In the genomic region with DNA sequence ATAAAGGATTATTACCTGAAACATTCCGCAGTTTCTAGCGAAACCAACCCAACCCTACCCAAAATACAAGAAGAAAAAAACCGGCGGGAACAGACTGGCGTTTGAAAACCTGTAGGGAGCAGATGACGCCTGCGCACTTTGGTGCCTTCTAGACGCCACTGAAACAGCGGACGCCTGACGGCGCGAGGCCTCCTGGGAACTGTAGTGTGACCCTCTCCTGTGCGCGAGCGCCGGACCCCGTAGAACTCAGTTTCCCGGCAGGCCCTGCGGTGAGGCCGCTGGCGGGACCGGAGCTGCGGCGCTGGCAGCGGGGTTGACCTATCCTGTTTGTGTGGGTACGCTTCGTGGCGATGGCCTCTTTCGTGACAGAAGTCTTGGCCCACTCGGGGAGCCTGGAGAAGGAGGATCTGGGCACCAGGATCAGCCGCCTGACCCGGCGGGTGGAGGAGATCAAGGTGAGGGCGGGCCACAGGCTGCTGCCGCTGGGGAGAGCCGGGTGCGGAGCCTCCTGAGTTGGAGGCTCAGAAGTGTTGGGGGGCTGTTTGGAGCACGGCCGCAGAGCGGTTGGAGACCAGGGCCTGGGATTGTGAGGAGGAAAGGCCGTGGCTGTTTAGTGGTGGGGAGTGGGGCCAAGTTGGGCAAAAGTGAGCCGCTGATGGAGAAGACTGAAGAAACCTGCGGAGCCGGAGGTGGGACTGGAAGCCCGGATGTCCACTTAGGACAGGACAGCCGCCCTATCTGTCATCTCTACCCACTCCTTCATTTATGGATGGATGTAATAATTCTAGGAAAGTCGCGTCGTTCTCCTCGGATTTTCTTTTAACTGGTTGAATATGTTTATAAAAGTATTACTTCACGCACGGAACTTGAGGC, we compare ENCODE assay signal across 8 mouse cellular contexts. TPM values are rescaled to one million over a fixed set of nuclear protein-coding genes. Genes with fewer than 3 reads are reported as not detected.
DNase-seq lines count a peak whose midpoint lies in the region; ATAC-seq and TF ChIP-seq lines count a peak whose summit lies in the region.

A gene (plus strand): TSS at position 281 of the 873 bp plus-strand sequence.

- peak; percentile 74 for TF ChIP-seq POLR2A in heart, adult 2 months (IDR thresholded peaks at IDR 0.05; ENCODE audit: insufficient read depth, low read depth, low read length)

- TF ChIP-seq CTCF in heart, adult 2 months (IDR thresholded peaks at IDR 0.05) = 0 out of 2 replicates have a peak, but pooled peaks have one; percentile 9

- H3K36me3 ChIP-seq in embryonic facial prominence, embryonic 14.5 days (ENCODE audit: control insufficient read depth, insufficient read depth, low read length) = peaks cover 21% of the 10 kb centered on the region
- H3K36me3 ChIP-seq in heart, adult 2 months (ENCODE audit: control insufficient read depth, insufficient read depth, low read length) = peaks cover 2% of the 10 kb centered on the region; the same call in 1 of the 2 replicates
- H3K36me3 ChIP-seq in limb, embryonic 13.5 days = peaks cover 18% of the 10 kb centered on the region
- peaks cover 3% of the 10 kb centered on the region; the same call in 1 of the 2 replicates for H3K36me3 ChIP-seq in midbrain, embryonic 16.5 days (ENCODE audit: control insufficient read depth, insufficient read depth, low read length)

- H3K9ac ChIP-seq in embryonic facial prominence, embryonic 14.5 days (ENCODE audit: low read depth, low read length) = peak within 1 kb of the TSS; percentile 89
- peak within 1 kb of the TSS; percentile 91 for H3K9ac ChIP-seq in heart, adult 2 months (ENCODE audit: low read depth, low read length)
- peak within 1 kb of the TSS; percentile 89 for H3K9ac ChIP-seq in limb, embryonic 13.5 days
- H3K9ac ChIP-seq in midbrain, embryonic 16.5 days (ENCODE audit: low read depth, low read length) = peak within 1 kb of the TSS; percentile 85

- TF ChIP-seq EP300 in heart, adult 2 months (IDR thresholded peaks at IDR 0.05; ENCODE audit: insufficient read depth, low read depth, low read length) = no peak

- H3K27me3 ChIP-seq in embryonic facial prominence, embryonic 14.5 days (replicated peaks; ENCODE audit: control insufficient read depth, insufficient read depth, low read length) = no peaks in the 10 kb centered on the region
- H3K27me3 ChIP-seq in heart, adult 2 months (ENCODE audit: control insufficient read depth, insufficient read depth, low read length) = no peaks in the 10 kb centered on the region
- no peaks in the 10 kb centered on the region for H3K27me3 ChIP-seq in limb, embryonic 13.5 days
- no peaks in the 10 kb centered on the region for H3K27me3 ChIP-seq in midbrain, embryonic 16.5 days (ENCODE audit: control insufficient read depth, insufficient read depth, low read depth, low read length)

- under 1% methylated on average over 47 of the region's 53 CpGs for WGBS in embryonic facial prominence, embryonic 14.5 days
- under 1% methylated on average over 53 of the region's 53 CpGs for WGBS in heart, adult 2 months
- WGBS in limb, embryonic 13.5 days = under 1% methylated on average over 53 of the region's 53 CpGs
- WGBS in midbrain, embryonic 16.5 days = under 1% methylated on average over 53 of the region's 53 CpGs

- intact Hi-C loops in heart, adult 2 months (cut with DNase I) = loop anchor here (10.0 kb wide), 1 partner anchor 411 kb away; no protein-coding TSS in a partner anchor

- peaks cover 8% of the 10 kb centered on the region for H3K4me1 ChIP-seq in embryonic facial prominence, embryonic 14.5 days (ENCODE audit: control insufficient read depth, insufficient read depth, low read length)
- H3K4me1 ChIP-seq in heart, adult 2 months (ENCODE audit: control insufficient read depth, insufficient read depth, low read length) = peaks cover 3% of the 10 kb centered on the region
- H3K4me1 ChIP-seq in limb, embryonic 13.5 days = peaks cover 8% of the 10 kb centered on the region
- peaks cover 14% of the 10 kb centered on the region for H3K4me1 ChIP-seq in midbrain, embryonic 16.5 days (ENCODE audit: control insufficient read depth, insufficient read depth, low read length)

- peak; percentile 99 for ATAC-seq in embryonic facial prominence, embryonic 14.5 days (ENCODE audit: low read depth)
- peak; percentile 99 for ATAC-seq in limb, embryonic 13.5 days (ENCODE audit: low FRiP score, low read depth)
- peak; percentile 99 for ATAC-seq in midbrain, embryonic 16.5 days

- no peaks in the 10 kb centered on the region for H3K9me3 ChIP-seq in embryonic facial prominence, embryonic 14.5 days (ENCODE audit: control insufficient read depth, low read length)
- H3K9me3 ChIP-seq in limb, embryonic 13.5 days = no peaks in the 10 kb centered on the region
- no peaks in the 10 kb centered on the region for H3K9me3 ChIP-seq in midbrain, embryonic 16.5 days (replicated peaks; ENCODE audit: control insufficient read depth, low read length, poor library complexity, severe bottlenecking)

- H3K4me2 ChIP-seq in embryonic facial prominence, embryonic 14.5 days (ENCODE audit: low read depth, low read length) = peak within 1 kb of the TSS; percentile 68
- peak within 1 kb of the TSS; percentile 70 for H3K4me2 ChIP-seq in limb, embryonic 13.5 days (replicated peaks)
- H3K4me2 ChIP-seq in midbrain, embryonic 16.5 days (ENCODE audit: low read length) = peak within 1 kb of the TSS; percentile 76

- peak within 1 kb of the TSS; percentile 91 for H3K4me3 ChIP-seq in embryonic facial prominence, embryonic 14.5 days (ENCODE audit: low read depth, low read length)
- peak within 1 kb of the TSS; percentile 68 for H3K4me3 ChIP-seq in heart, adult 2 months
- H3K4me3 ChIP-seq in limb, embryonic 13.5 days = peak within 1 kb of the TSS; percentile 84
- H3K4me3 ChIP-seq in midbrain, embryonic 16.5 days (ENCODE audit: low read depth, low read length) = peak within 1 kb of the TSS; percentile 86

- peak; percentile 97 for DNase-seq in 3T3-L1 (ENCODE audit: low read depth, low spot score)
- DNase-seq in adrenal gland, postnatal 4 days (ENCODE audit: low spot score in 2 of 2) = peak; percentile 74 to 90
- DNase-seq in embryonic facial prominence, embryonic 14.5 days (ENCODE audit: low spot score) = peak; percentile 99
- DNase-seq in heart, adult 2 months = peak; percentile 95 to 97
- peak; percentile 93 to 95 for DNase-seq in kidney, adult 8-10 months
- DNase-seq in spleen, postnatal 10 days (ENCODE audit: low spot score in 2 of 2) = peak; percentile 90 to 97

- H3K27ac ChIP-seq in embryonic facial prominence, embryonic 14.5 days (replicated peaks; ENCODE audit: low read depth, low read length) = peak within 1 kb of the TSS; percentile 67
- peak within 1 kb of the TSS; percentile 91 for H3K27ac ChIP-seq in heart, adult 2 months
- H3K27ac ChIP-seq in limb, embryonic 13.5 days = peak within 1 kb of the TSS; percentile 84
- H3K27ac ChIP-seq in midbrain, embryonic 16.5 days (ENCODE audit: low read length) = peak within 1 kb of the TSS; percentile 73

- no peaks in the 10 kb centered on the region for H3K79me2 ChIP-seq in heart, adult 2 months (replicated peaks; ENCODE audit: control insufficient read depth, insufficient read depth, low read length)

RNA-seq across cellular contexts. Expression of the gene that starts here (rescaled TPM):
- 10 to 100 TPM; 19.0 to 22.1 TPM for total RNA-seq in adrenal gland, postnatal 4 days (2021)
- 32.5 and 33.2 TPM in 2 replicates for polyA plus RNA-seq in embryonic facial prominence, embryonic 14.5 days (2014; fragmentation: Nextera tagmentation; extraction: Ambion mirVana)
- total RNA-seq in heart, adult 2 months (2021) = 10 to 100 TPM; 11.1 to 12.4 TPM
- polyA plus RNA-seq in heart, adult 2 months (2012; rRNA removed) = 7.1 and 15.2 TPM in 2 replicates
- 43.8 and 46.7 TPM in 2 replicates for polyA plus RNA-seq in limb, embryonic 13.5 days (2015; fragmentation: Nextera tagmentation; extraction: Ambion mirVana)
- polyA plus RNA-seq in midbrain, embryonic 16.5 days (2015; fragmentation: Nextera tagmentation; extraction: Ambion mirVana) = 26.4 and 27.2 TPM in 2 replicates

Comparison
In these comparisons a context has a peak if more than half of its experiments do, and no peak if none do; other contexts are left out.
1. Peak in every context shown above with its lines: DNase-seq, ATAC-seq, H3K4me3 ChIP-seq and H3K27ac ChIP-seq.